Mouse (Mus musculus) stomach, embryonic 15.5 days (tissue): ENCODE data around the gene Cabp7. TPM values are rescaled to one million over a fixed set of nuclear protein-coding genes. Genes with fewer than 3 reads are reported as not detected.

Source experiments
- ATAC-seq: fragments of 200-750 bp; cut with Nextera tagmentation; 2 replicates; pipeline ENCODE4 v1.8.0; 2017; ENCODE audit warnings: low read depth, moderate number of reproducible peaks, moderate TSS enrichment; ENCODE audit not compliant: insufficient read depth, low FRiP score
- H3K27ac ChIP-seq: fragments of 300-500 bp; sonication (generic); 2 replicates; pipeline ENCODE4 v1.5.1; 2015; ENCODE audit warnings: mild to moderate bottlenecking, inconsistent platforms
- H3K27me3 ChIP-seq: fragments of 300-500 bp; sonication (generic); replicated peaks from 2 replicates; pipeline ENCODE4 v1.6.1; 2015; ENCODE audit warnings: inconsistent platforms
- H3K36me3 ChIP-seq: fragments of 300-500 bp; sonication (generic); 2 replicates; pipeline ENCODE4 v1.6.1; 2015; ENCODE audit warnings: inconsistent platforms
- H3K4me1 ChIP-seq: fragments of 300-500 bp; sonication (generic); 2 replicates; pipeline ENCODE4 v1.6.1; 2015; ENCODE audit warnings: inconsistent platforms
- H3K4me2 ChIP-seq: fragments of 300-500 bp; sonication (generic); 2 replicates; pipeline ENCODE4 v1.6.1; 2015; ENCODE audit warnings: mild to moderate bottlenecking, inconsistent platforms
- H3K4me3 ChIP-seq: fragments of 300-500 bp; sonication (generic); replicated peaks from 2 replicates; pipeline ENCODE4 v1.5.1; 2015; ENCODE audit warnings: inconsistent platforms
- H3K9ac ChIP-seq: fragments of 300-500 bp; sonication (generic); 2 replicates; pipeline ENCODE4 v1.6.1; 2015; ENCODE audit warnings: inconsistent platforms
- H3K9me3 ChIP-seq: fragments of 300-500 bp; sonication (generic); 2 replicates; pipeline ENCODE4 v1.6.1; 2016; ENCODE audit warnings: inconsistent platforms
- WGBS: fragments of 180-500 bp; shearing (Covaris S2); methylation state at CpG from one replicate; pipeline ENCODE4 v1.1.7; 2015; 5-methylcytosine and 5-hydroxymethylcytosine counted together
- polyA plus RNA-seq: library from polyadenylated mRNA; unstranded; fragments of >200 nt; fragmentation: Nextera tagmentation; extraction: Ambion mirVana; gene quantifications from 2 replicates; pipeline ENCODE4 v1.2.1, GENCODE M21; 2015

Cabp7 gene
- polyA plus RNA-seq, 1 experiment from 2014 or later, result 0.32 TPM

GRCm38 (mm10) chr11:4763631-4764030, 17.1 kb upstream of the Cabp7 start:
- no peak for ATAC-seq
- Histone ChIP-seq H3K27ac (no peak overlapping the region), H3K9ac (no peak overlapping the region), H3K4me3 (no peak overlapping the region), H3K4me2 (no peak overlapping the region), H3K36me3 (no peaks in the 10 kb centered on the region), H3K4me1 (peaks cover 6% of the 10 kb centered on the region), H3K9me3 (no peaks in the 10 kb centered on the region), H3K27me3 (peaks cover 13% of the 10 kb centered on the region)
- 14% methylated on average over 5 of the region's 5 CpGs for whole genome bisulfite sequencing

- Histone ChIP-seq H3K36me3 (no peaks in the 10 kb centered on the region), H3K9ac (no peak overlapping the region), H3K27me3 (peaks cover 13% of the 10 kb centered on the region), H3K9me3 (no peaks in the 10 kb centered on the region), H3K4me1 (peaks cover 6% of the 10 kb centered on the region), H3K27ac (no peak overlapping the region), H3K4me3 (no peak overlapping the region), H3K4me2 (no peak overlapping the region)
- WGBS, result 22% methylated on average over 2 of the region's 2 CpGs
- no peak for ATAC-seq
These were observed 15.9 kb upstream of the Cabp7 start for GRCm38 (mm10) chr11:4762511-4762910.

GRCm38 (mm10) chr11:4761991-4762390, 15.4 kb upstream of the Cabp7 start:
- H3K9ac ChIP-seq, result no peak overlapping the region
- peaks cover 13% of the 10 kb centered on the region for H3K27me3 ChIP-seq
- H3K4me2 ChIP-seq, result no peak overlapping the region
- no peaks in the 10 kb centered on the region for H3K36me3 ChIP-seq
- H3K4me3 ChIP-seq, result no peak overlapping the region
- H3K27ac ChIP-seq, result no peak overlapping the region
- peaks cover 6% of the 10 kb centered on the region for H3K4me1 ChIP-seq
- no peak for ATAC-seq
- WGBS, result 17% methylated on average over 6 of the region's 6 CpGs
- no peaks in the 10 kb centered on the region for H3K9me3 ChIP-seq

- H3K27ac ChIP-seq, result no peak overlapping the region
- H3K9me3 ChIP-seq, result no peaks in the 10 kb centered on the region
- no peak overlapping the region for H3K4me3 ChIP-seq
- peaks cover 6% of the 10 kb centered on the region for H3K4me1 ChIP-seq
- H3K9ac ChIP-seq, result no peak overlapping the region
- no peak overlapping the region for H3K4me2 ChIP-seq
- no peaks in the 10 kb centered on the region for H3K36me3 ChIP-seq
- peak; percentile 27; the same call in 1 of the 2 replicates for ATAC-seq
- WGBS, result 22% methylated on average over 4 of the region's 4 CpGs
- H3K27me3 ChIP-seq, result peaks cover 13% of the 10 kb centered on the region
These were observed 13.9 kb upstream of the Cabp7 start for GRCm38 (mm10) chr11:4760438-4760837.

- Histone ChIP-seq H3K4me1 (peaks cover 6% of the 10 kb centered on the region), H3K36me3 (no peaks in the 10 kb centered on the region), H3K27me3 (peaks cover 10% of the 10 kb centered on the region), H3K4me2 (no peak overlapping the region), H3K9me3 (no peaks in the 10 kb centered on the region), H3K9ac (no peak overlapping the region), H3K4me3 (no peak overlapping the region), H3K27ac (no peak overlapping the region)
- no peak for ATAC-seq
- WGBS, result 19% methylated on average over 4 of the region's 4 CpGs
These were observed 11.2 kb upstream of the Cabp7 start for GRCm38 (mm10) chr11:4757789-4758158.

- Histone ChIP-seq H3K36me3 (no peaks in the 10 kb centered on the region), H3K4me3 (no peak overlapping the region), H3K9ac (no peak overlapping the region), H3K27me3 (peaks cover 9% of the 10 kb centered on the region), H3K4me2 (no peak overlapping the region), H3K27ac (no peak overlapping the region), H3K4me1 (peaks cover 6% of the 10 kb centered on the region), H3K9me3 (no peaks in the 10 kb centered on the region)
- 34% methylated on average over 11 of the region's 11 CpGs for WGBS
- ATAC-seq, result no peak
These were observed 10.6 kb upstream of the Cabp7 start for GRCm38 (mm10) chr11:4756984-4757788.

- Histone ChIP-seq H3K36me3 (no peaks in the 10 kb centered on the region), H3K27ac (no peak overlapping the region), H3K4me1 (peaks cover 6% of the 10 kb centered on the region), H3K27me3 (peaks cover 5% of the 10 kb centered on the region), H3K4me2 (no peak overlapping the region), H3K9ac (no peak overlapping the region), H3K4me3 (no peak overlapping the region), H3K9me3 (no peaks in the 10 kb centered on the region)
- ATAC-seq, result no peak
- WGBS, result 73% methylated on average over 9 of the region's 9 CpGs
These were observed 9.9 kb upstream of the Cabp7 start for GRCm38 (mm10) chr11:4756460-4756859.

- Histone ChIP-seq H3K9me3 (no peaks in the 10 kb centered on the region), H3K27me3 (peaks cover 12% of the 10 kb centered on the region)
- WGBS, result 68% methylated on average over 11 of the region's 11 CpGs
These were observed 8.3 kb upstream of the Cabp7 start for GRCm38 (mm10) chr11:4754867-4755266.

GRCm38 (mm10) chr11:4754036-4754435, 7.5 kb upstream of the Cabp7 start:
- Histone ChIP-seq H3K9ac (no peak overlapping the region), H3K36me3 (no peaks in the 10 kb centered on the region), H3K4me1 (no peaks in the 10 kb centered on the region), H3K4me2 (no peak overlapping the region), H3K27ac (no peak overlapping the region), H3K9me3 (no peaks in the 10 kb centered on the region), H3K27me3 (peaks cover 20% of the 10 kb centered on the region), H3K4me3 (no peak overlapping the region)
- no peak for ATAC-seq
- 85% methylated on average over 3 of the region's 3 CpGs for WGBS

More at GRCm38 (mm10) chr11:4754867-4755266, 8.3 kb upstream of the Cabp7 start:
- no peak overlapping the region for H3K27ac ChIP-seq
- no peaks in the 10 kb centered on the region for H3K36me3 ChIP-seq
- no peak overlapping the region for H3K4me3 ChIP-seq
- no peaks in the 10 kb centered on the region for H3K4me1 ChIP-seq
- no peak overlapping the region for H3K9ac ChIP-seq
- no peak overlapping the region for H3K4me2 ChIP-seq
- ATAC-seq, result no peak

GRCm38 (mm10) chr11:4752836-4753235, 6.3 kb upstream of the Cabp7 start:
- no peaks in the 10 kb centered on the region for H3K4me1 ChIP-seq
- no peak overlapping the region for H3K27ac ChIP-seq
- no peak overlapping the region for H3K4me3 ChIP-seq
- H3K36me3 ChIP-seq, result no peaks in the 10 kb centered on the region
- no peaks in the 10 kb centered on the region for H3K9me3 ChIP-seq
- H3K4me2 ChIP-seq, result no peak overlapping the region
- 43% methylated on average over 10 of the region's 10 CpGs for WGBS
- H3K27me3 ChIP-seq, result peaks cover 32% of the 10 kb centered on the region
- ATAC-seq, result no peak
- H3K9ac ChIP-seq, result no peak overlapping the region

GRCm38 (mm10) chr11:4750263-4750662, 3.7 kb upstream of the Cabp7 start:
- no peak for ATAC-seq
- Histone ChIP-seq H3K27me3 (peaks cover 58% of the 10 kb centered on the region), H3K4me1 (peaks cover 20% of the 10 kb centered on the region), H3K36me3 (no peaks in the 10 kb centered on the region), H3K27ac (no peak overlapping the region), H3K9me3 (no peaks in the 10 kb centered on the region), H3K9ac (no peak overlapping the region), H3K4me3 (no peak overlapping the region), H3K4me2 (no peak overlapping the region)
- 3% methylated on average over 9 of the region's 9 CpGs for WGBS

GRCm38 (mm10) chr11:4747285-4747684, 707 bp upstream of the Cabp7 start:
- no peaks in the 10 kb centered on the region for H3K36me3 ChIP-seq
- no peaks in the 10 kb centered on the region for H3K9me3 ChIP-seq
- no peak for ATAC-seq
- H3K4me1 ChIP-seq, result peaks cover 20% of the 10 kb centered on the region
- no peak overlapping the region for H3K27ac ChIP-seq
- H3K4me3 ChIP-seq, result peak overlapping the region; percentile 45
- H3K9ac ChIP-seq, result no peak overlapping the region
- peaks cover 83% of the 10 kb centered on the region for H3K27me3 ChIP-seq
- peak overlapping the region; percentile 95 for H3K4me2 ChIP-seq
- 2% methylated on average over 9 of the region's 12 CpGs for WGBS
